Mouse (Mus musculus): Measurements from ENCODE around the gene Cab39l. TPM values are rescaled to one million over a fixed set of nuclear protein-coding genes. Genes with fewer than 3 reads are reported as not detected.

Cab39l gene
- polyA plus RNA-seq, 1 experiment from 2014 or later = 28.6 TPM

- Histone ChIP-seq H3K27me3 (replicated peaks) (no peaks in the 10 kb centered on the region), H3K4me2 (no peak overlapping the region), H3K4me3 (no peak overlapping the region), H3K36me3 (no peaks in the 10 kb centered on the region), H3K9ac (no peak overlapping the region), H3K4me1 (replicated peaks) (no peaks in the 10 kb centered on the region; the same call in 1 of the 2 replicates), H3K27ac (ENCODE audit: poor library complexity, severe bottlenecking) (no peak overlapping the region), H3K9me3 (replicated peaks) (no peaks in the 10 kb centered on the region)
- WGBS = 84% methylated on average over 7 of the region's 7 CpGs
- ATAC-seq (ENCODE audit: insufficient number of reproducible peaks, low FRiP score) = no peak
These were observed 105.5 kb downstream of the Cab39l start for GRCm38 (mm10) chr14:59546162-59546880.

- H3K4me2 ChIP-seq = no peak overlapping the region
- ATAC-seq (ENCODE audit: insufficient number of reproducible peaks, low FRiP score) = no peak
- no peak overlapping the region for H3K9ac ChIP-seq
- H3K36me3 ChIP-seq = no peaks in the 10 kb centered on the region
- 69% methylated on average over 5 of the region's 5 CpGs for WGBS
- H3K27ac ChIP-seq (ENCODE audit: poor library complexity, severe bottlenecking) = no peak overlapping the region
- H3K4me3 ChIP-seq = no peak overlapping the region
- H3K27me3 ChIP-seq (replicated peaks) = no peaks in the 10 kb centered on the region
- no peaks in the 10 kb centered on the region for H3K9me3 ChIP-seq (replicated peaks)
- peaks cover 5% of the 10 kb centered on the region; the same call in 1 of the 2 replicates for H3K4me1 ChIP-seq (replicated peaks)
These were observed 106.8 kb downstream of the Cab39l start for GRCm38 (mm10) chr14:59547530-59547929.

GRCm38 (mm10) chr14:59548532-59548931 lies 107.8 kb downstream of the Cab39l start:
- H3K4me2 ChIP-seq = no peak overlapping the region
- no peak overlapping the region for H3K4me3 ChIP-seq
- H3K9ac ChIP-seq = no peak overlapping the region
- no peak overlapping the region for H3K27ac ChIP-seq (ENCODE audit: poor library complexity, severe bottlenecking)
- ATAC-seq (ENCODE audit: insufficient number of reproducible peaks, low FRiP score) = no peak
- peaks cover 5% of the 10 kb centered on the region; the same call in 1 of the 2 replicates for H3K4me1 ChIP-seq (replicated peaks)
- no peaks in the 10 kb centered on the region for H3K36me3 ChIP-seq
- no peaks in the 10 kb centered on the region for H3K27me3 ChIP-seq (replicated peaks)
- WGBS = 70% methylated on average over 2 of the region's 2 CpGs
- no peaks in the 10 kb centered on the region for H3K9me3 ChIP-seq (replicated peaks)

DNA sequence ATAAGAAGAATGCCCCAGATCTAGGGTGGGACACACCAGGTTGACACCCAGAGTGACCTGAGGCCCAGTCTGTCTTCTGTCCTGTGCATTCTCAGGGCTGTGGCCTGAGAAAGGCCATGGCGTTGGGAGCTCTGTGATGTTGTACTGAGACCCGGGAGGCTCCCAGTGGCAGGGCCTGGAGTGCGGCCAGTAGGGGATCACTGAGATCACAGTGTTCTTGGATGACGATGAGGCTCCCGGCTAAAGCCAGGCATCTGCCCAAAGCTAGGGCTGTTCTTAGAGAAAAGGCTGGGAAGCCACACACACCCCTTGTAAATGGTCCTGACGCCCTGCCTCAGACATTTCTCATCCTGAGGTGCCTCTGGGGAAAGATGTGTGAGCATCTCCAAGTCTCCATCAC lies 108.3 kb downstream of the Cab39l start:
- ATAC-seq (ENCODE audit: insufficient number of reproducible peaks, low FRiP score) = no peak
- 76% methylated on average over 6 of the region's 6 CpGs for WGBS
- no peak overlapping the region for H3K4me3 ChIP-seq
- H3K27me3 ChIP-seq (replicated peaks) = no peaks in the 10 kb centered on the region
- no peaks in the 10 kb centered on the region for H3K36me3 ChIP-seq
- H3K4me2 ChIP-seq = no peak overlapping the region
- H3K27ac ChIP-seq (ENCODE audit: poor library complexity, severe bottlenecking) = no peak overlapping the region
- no peak overlapping the region for H3K9ac ChIP-seq
- no peaks in the 10 kb centered on the region for H3K9me3 ChIP-seq (replicated peaks)
- H3K4me1 ChIP-seq (replicated peaks) = peaks cover 5% of the 10 kb centered on the region; the same call in 1 of the 2 replicates

- H3K27ac ChIP-seq (ENCODE audit: poor library complexity, severe bottlenecking) = no peak overlapping the region
- no peak overlapping the region for H3K9ac ChIP-seq
- H3K4me2 ChIP-seq = no peak overlapping the region
- no peaks in the 10 kb centered on the region for H3K9me3 ChIP-seq (replicated peaks)
- no peak overlapping the region for H3K4me3 ChIP-seq
- H3K36me3 ChIP-seq = no peaks in the 10 kb centered on the region
- H3K4me1 ChIP-seq (replicated peaks) = peaks cover 15% of the 10 kb centered on the region
- 67% methylated on average over 2 of the region's 2 CpGs for WGBS
- no peaks in the 10 kb centered on the region for H3K27me3 ChIP-seq (replicated peaks)
- no peak for ATAC-seq (ENCODE audit: insufficient number of reproducible peaks, low FRiP score)
These were observed 110.1 kb downstream of the Cab39l start for GRCm38 (mm10) chr14:59550841-59551240.

- WGBS = 59% methylated on average over 8 of the region's 8 CpGs
- ATAC-seq (ENCODE audit: insufficient number of reproducible peaks, low FRiP score) = no peak
These were observed 111.2 kb downstream of the Cab39l start for GRCm38 (mm10) chr14:59551956-59552355.

GRCm38 (mm10) chr14:59554025-59554424 lies 113.3 kb downstream of the Cab39l start:
- Histone ChIP-seq H3K4me3 (no peak overlapping the region), H3K27ac (ENCODE audit: poor library complexity, severe bottlenecking) (no peak overlapping the region), H3K4me1 (replicated peaks) (peaks cover 17% of the 10 kb centered on the region), H3K4me2 (no peak overlapping the region), H3K9me3 (replicated peaks) (no peaks in the 10 kb centered on the region), H3K9ac (no peak overlapping the region), H3K27me3 (replicated peaks) (no peaks in the 10 kb centered on the region), H3K36me3 (no peaks in the 10 kb centered on the region)
- 60% methylated on average over 5 of the region's 5 CpGs for WGBS
- no peak for ATAC-seq (ENCODE audit: insufficient number of reproducible peaks, low FRiP score)

More at GRCm38 (mm10) chr14:59551956-59552355, 111.2 kb downstream of the Cab39l start:
- H3K36me3 ChIP-seq = no peaks in the 10 kb centered on the region
- H3K9ac ChIP-seq = no peak overlapping the region
- H3K27me3 ChIP-seq (replicated peaks) = no peaks in the 10 kb centered on the region
- no peaks in the 10 kb centered on the region for H3K9me3 ChIP-seq (replicated peaks)
- peaks cover 17% of the 10 kb centered on the region for H3K4me1 ChIP-seq (replicated peaks)
- no peak overlapping the region for H3K4me3 ChIP-seq
- no peak overlapping the region for H3K4me2 ChIP-seq
- H3K27ac ChIP-seq (ENCODE audit: poor library complexity, severe bottlenecking) = no peak overlapping the region

DNA sequence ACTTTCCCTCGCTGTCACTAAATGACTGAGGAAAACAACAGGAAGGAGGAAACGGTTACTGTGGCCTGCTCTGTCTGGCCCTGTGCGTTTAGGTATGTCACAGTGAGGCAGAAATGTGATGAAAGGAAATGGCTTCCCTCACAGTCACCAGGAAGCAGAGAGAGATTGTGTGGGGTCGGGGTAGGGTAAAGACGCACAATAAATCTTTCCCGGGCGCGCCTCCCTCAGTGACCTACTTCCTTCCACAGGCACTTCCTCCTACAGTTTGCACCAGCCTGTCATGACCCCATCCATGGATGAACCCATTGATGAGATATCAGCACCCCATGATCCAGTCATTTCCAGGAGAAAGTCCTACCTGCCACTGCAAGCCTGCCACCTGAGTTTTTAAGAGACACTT lies 114.2 kb downstream of the Cab39l start:
- 29% methylated on average over 8 of the region's 8 CpGs for WGBS

GRCm38 (mm10) chr14:59555928-59556531 lies 115.3 kb downstream of the Cab39l start:
- no peak overlapping the region for H3K4me3 ChIP-seq
- no peaks in the 10 kb centered on the region for H3K27me3 ChIP-seq (replicated peaks)
- peak overlapping the region; percentile 53 for H3K4me2 ChIP-seq
- H3K9ac ChIP-seq = no peak overlapping the region
- no peaks in the 10 kb centered on the region for H3K36me3 ChIP-seq
- H3K4me1 ChIP-seq (replicated peaks) = peaks cover 17% of the 10 kb centered on the region
- ATAC-seq (ENCODE audit: insufficient number of reproducible peaks, low FRiP score) = peak; percentile 40; the same call in 1 of the 2 replicates
- H3K27ac ChIP-seq (ENCODE audit: poor library complexity, severe bottlenecking) = no peak overlapping the region
- 54% methylated on average over 13 of the region's 13 CpGs for WGBS
- no peaks in the 10 kb centered on the region for H3K9me3 ChIP-seq (replicated peaks)

More for the DNA sequence above, 114.2 kb downstream of the Cab39l start:
- no peak overlapping the region for H3K4me3 ChIP-seq
- no peaks in the 10 kb centered on the region for H3K36me3 ChIP-seq
- H3K9ac ChIP-seq = no peak overlapping the region
- H3K4me1 ChIP-seq (replicated peaks) = peaks cover 17% of the 10 kb centered on the region
- H3K27me3 ChIP-seq (replicated peaks) = no peaks in the 10 kb centered on the region
- H3K9me3 ChIP-seq (replicated peaks) = no peaks in the 10 kb centered on the region
- ATAC-seq (ENCODE audit: insufficient number of reproducible peaks, low FRiP score) = no peak
- H3K27ac ChIP-seq (ENCODE audit: poor library complexity, severe bottlenecking) = no peak overlapping the region
- H3K4me2 ChIP-seq = no peak overlapping the region

DNA sequence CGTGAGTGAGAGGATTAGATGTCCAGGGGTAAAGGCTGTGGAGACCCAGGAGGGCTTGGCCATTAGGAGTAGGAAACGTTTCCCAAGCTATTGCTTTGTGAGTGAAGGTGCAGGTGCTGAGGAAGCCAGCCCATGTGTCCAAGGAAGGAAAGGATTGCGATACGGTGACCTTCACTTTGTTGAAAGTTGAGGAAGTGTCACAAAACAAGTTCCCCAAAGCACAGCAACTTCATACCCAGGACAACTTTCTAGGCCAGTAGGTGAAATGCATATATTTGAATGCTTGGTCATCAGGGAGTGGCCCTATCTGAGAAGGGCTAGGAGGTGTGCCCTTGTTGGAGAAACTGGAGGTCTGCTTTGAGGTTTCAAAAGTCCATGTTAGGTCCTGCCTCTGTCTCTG lies 116.3 kb downstream of the Cab39l start:
- H3K4me1 ChIP-seq (replicated peaks) = peaks cover 14% of the 10 kb centered on the region; the same call in 1 of the 2 replicates
- H3K4me3 ChIP-seq = no peak overlapping the region
- no peak overlapping the region for H3K9ac ChIP-seq
- no peak for ATAC-seq (ENCODE audit: insufficient number of reproducible peaks, low FRiP score)
- no peaks in the 10 kb centered on the region for H3K36me3 ChIP-seq
- no peak overlapping the region for H3K27ac ChIP-seq (ENCODE audit: poor library complexity, severe bottlenecking)
- no peaks in the 10 kb centered on the region for H3K27me3 ChIP-seq (replicated peaks)
- H3K9me3 ChIP-seq (replicated peaks) = no peaks in the 10 kb centered on the region
- 79% methylated on average over 4 of the region's 4 CpGs for WGBS
- no peak overlapping the region for H3K4me2 ChIP-seq

- no peak overlapping the region for H3K9ac ChIP-seq
These were observed 117.1 kb downstream of the Cab39l start for GRCm38 (mm10) chr14:59557886-59558285.

More at GRCm38 (mm10) chr14:59557886-59558285, 117.1 kb downstream of the Cab39l start:
- Histone ChIP-seq H3K27ac (ENCODE audit: poor library complexity, severe bottlenecking) (no peak overlapping the region), H3K4me2 (no peak overlapping the region), H3K9me3 (replicated peaks) (no peaks in the 10 kb centered on the region), H3K36me3 (no peaks in the 10 kb centered on the region), H3K4me3 (no peak overlapping the region), H3K4me1 (replicated peaks) (peaks cover 13% of the 10 kb centered on the region; the same call in 1 of the 2 replicates), H3K27me3 (replicated peaks) (no peaks in the 10 kb centered on the region)
- WGBS = 37% methylated on average over 1 of the region's 1 CpGs
- no peak for ATAC-seq (ENCODE audit: insufficient number of reproducible peaks, low FRiP score)
